Mouse (Mus musculus) embryonic facial prominence, embryonic 14.5 days (tissue): ENCODE results near the gene Ttc17. TPM values are rescaled to one million over a fixed set of nuclear protein-coding genes. Genes with fewer than 3 reads are reported as not detected.
A peak's percentile ranks its signal among the peaks of the same experiment; 100 is the strongest.

Experiments used
- ATAC-seq: fragments of 200-750 bp; cut with Nextera tagmentation; 2 replicates; pipeline ENCODE4 v1.8.0; 2017; ENCODE audit warnings: low read depth, moderate number of reproducible peaks, moderate TSS enrichment
- DNase-seq: peaks from one replicate; pipeline ENCODE4 v3.0.0-alpha.2; 2015; ENCODE audit warnings: low spot score
- H3K27ac ChIP-seq: fragments of 300-500 bp; sonication (generic); replicated peaks from 2 replicates; pipeline ENCODE4 v1.5.1; 2014; ENCODE audit warnings: low read depth, mild to moderate bottlenecking, low read length, moderate library complexity
- H3K27me3 ChIP-seq: fragments of 300-500 bp; sonication (generic); replicated peaks from 2 replicates; pipeline ENCODE4 v1.6.1; 2014; ENCODE audit warnings: low read length; ENCODE audit not compliant: control insufficient read depth, insufficient read depth
- H3K36me3 ChIP-seq: fragments of 300-500 bp; sonication (generic); 2 replicates; pipeline ENCODE4 v1.6.1; 2014; ENCODE audit warnings: low read length, mixed read lengths; ENCODE audit not compliant: control insufficient read depth, insufficient read depth
- H3K4me1 ChIP-seq: fragments of 300-500 bp; sonication (generic); 2 replicates; pipeline ENCODE4 v1.6.1; 2014; ENCODE audit warnings: antibody characterized with exemption, low read length; ENCODE audit not compliant: control insufficient read depth, insufficient read depth
- H3K4me2 ChIP-seq: fragments of 300-500 bp; sonication (generic); 2 replicates; pipeline ENCODE4 v1.6.1; 2014; ENCODE audit warnings: low read depth, mild to moderate bottlenecking, low read length, moderate library complexity, mixed read lengths
- H3K4me3 ChIP-seq: fragments of 300-500 bp; sonication (generic); 2 replicates; pipeline ENCODE4 v1.5.1; 2014; ENCODE audit warnings: low read depth, mild to moderate bottlenecking, low read length
- H3K9ac ChIP-seq: fragments of 300-500 bp; sonication (generic); 2 replicates; pipeline ENCODE4 v1.6.1; 2014; ENCODE audit warnings: low read depth, mild to moderate bottlenecking, low read length, moderate library complexity, mixed read lengths
- H3K9me3 ChIP-seq: fragments of 300-500 bp; sonication (generic); 2 replicates; pipeline ENCODE4 v1.6.1; 2016; ENCODE audit warnings: low read length; ENCODE audit not compliant: control insufficient read depth
- WGBS: fragments of 180-500 bp; shearing (Covaris S2); extraction: QIAGEN DNeasy Blood & Tissue Kit; methylation state at CpG from one replicate; pipeline ENCODE4 v1.1.7; 2014; 5-methylcytosine and 5-hydroxymethylcytosine counted together
- microRNA counts: library from miRNA; unstranded; fragments of <30 nt; microRNA quantifications from one replicate; lab custom pipeline; 2017
- microRNA-seq: library from miRNA; unstranded; fragments of <30 nt; microRNA quantifications from one replicate; pipeline ENCODE4, GENCODE M21; 2016; ENCODE audit warnings: borderline number of aligned reads
- polyA plus RNA-seq: library from polyadenylated mRNA; unstranded; fragments of >200 nt; fragmentation: Nextera tagmentation; extraction: Ambion mirVana; gene quantifications from 2 replicates; pipeline ENCODE4 v1.2.1, GENCODE M21; 2014

Ttc17 gene
- polyA plus RNA-seq, 1 experiment from 2014 or later = 17.8 TPM

- H3K27me3 ChIP-seq = peaks cover 10% of the 10 kb centered on the region; the same call in 1 of the 2 replicates
- WGBS = 4% methylated on average over 16 of the region's 16 CpGs
- no peaks in the 10 kb centered on the region for H3K9me3 ChIP-seq
- H3K36me3 ChIP-seq = no peaks in the 10 kb centered on the region
- H3K4me3 ChIP-seq = peak overlapping the region; percentile 32
- H3K27ac ChIP-seq = no peak overlapping the region; the same call in 1 of the 2 replicates
- H3K4me1 ChIP-seq = peaks cover 28% of the 10 kb centered on the region
- peak overlapping the region; percentile 30 for H3K9ac ChIP-seq
- DNase-seq (peak; percentile 79), ATAC-seq (peak; percentile 74)
- peak overlapping the region; percentile 68 for H3K4me2 ChIP-seq
Observed at GRCm38 (mm10) chr2:94265221-94266191, 141.0 kb downstream of the Ttc17 start.

GRCm38 (mm10) chr2:94264631-94265098 lies 141.8 kb downstream of the Ttc17 start:
- Histone ChIP-seq H3K9ac (0 out of 2 replicates have a peak overlapping the region, but pooled peaks have one; percentile 30), H3K27me3 (peaks cover 10% of the 10 kb centered on the region; the same call in 1 of the 2 replicates), H3K4me3 (peak overlapping the region; percentile 32), H3K4me1 (peaks cover 28% of the 10 kb centered on the region), H3K36me3 (no peaks in the 10 kb centered on the region), H3K27ac (no peak overlapping the region; the same call in 1 of the 2 replicates), H3K9me3 (no peaks in the 10 kb centered on the region), H3K4me2 (peak overlapping the region; percentile 68)
- DNase-seq = no peak
- under 1% methylated on average over 11 of the region's 12 CpGs for WGBS
- peak; percentile 22; the same call in 1 of the 2 replicates for ATAC-seq

- H3K4me3 ChIP-seq = peak overlapping the region; percentile 32
- H3K27me3 ChIP-seq = peaks cover 10% of the 10 kb centered on the region; the same call in 1 of the 2 replicates
Observed at GRCm38 (mm10) chr2:94264006-94264405, 142.5 kb downstream of the Ttc17 start.

GRCm38 (mm10) chr2:94263530-94263937 lies 143.0 kb downstream of the Ttc17 start:
- peaks cover 10% of the 10 kb centered on the region; the same call in 1 of the 2 replicates for H3K27me3 ChIP-seq
- peak overlapping the region; percentile 32 for H3K4me3 ChIP-seq
- no peak for ATAC-seq
- H3K4me1 ChIP-seq = peaks cover 28% of the 10 kb centered on the region
- peak; percentile 57 for DNase-seq
- 3% methylated on average over 13 of the region's 14 CpGs for WGBS
- no peak overlapping the region for H3K27ac ChIP-seq
- no peaks in the 10 kb centered on the region for H3K36me3 ChIP-seq
- H3K9me3 ChIP-seq = no peaks in the 10 kb centered on the region
- H3K4me2 ChIP-seq = peak overlapping the region; percentile 68
- peak overlapping the region; percentile 41; the same call in 1 of the 2 replicates for H3K9ac ChIP-seq

More at GRCm38 (mm10) chr2:94264006-94264405, 142.5 kb downstream of the Ttc17 start:
- ATAC-seq (no peak), DNase-seq (no peak)
- H3K9me3 ChIP-seq = no peaks in the 10 kb centered on the region
- H3K36me3 ChIP-seq = no peaks in the 10 kb centered on the region
- H3K4me2 ChIP-seq = peak overlapping the region; percentile 68
- no peak overlapping the region for H3K9ac ChIP-seq
- H3K4me1 ChIP-seq = peaks cover 28% of the 10 kb centered on the region
- H3K27ac ChIP-seq = no peak overlapping the region
- 0% methylated on average over 2 of the region's 2 CpGs for WGBS

GRCm38 (mm10) chr2:94262917-94263529 lies 143.5 kb downstream of the Ttc17 start:
- Histone ChIP-seq H3K9me3 (no peaks in the 10 kb centered on the region), H3K27me3 (peaks cover 10% of the 10 kb centered on the region; the same call in 1 of the 2 replicates), H3K4me3 (peak overlapping the region; percentile 30), H3K36me3 (no peaks in the 10 kb centered on the region), H3K27ac (no peak overlapping the region), H3K4me1 (peaks cover 28% of the 10 kb centered on the region), H3K9ac (peak overlapping the region; percentile 41; the same call in 1 of the 2 replicates), H3K4me2 (peak overlapping the region; percentile 68)
- WGBS = 7% methylated on average over 8 of the region's 13 CpGs
- ATAC-seq = no peak
- no peak for DNase-seq

- Histone ChIP-seq H3K4me3 (no peak overlapping the region), H3K27ac (no peak overlapping the region), H3K9me3 (no peaks in the 10 kb centered on the region), H3K4me1 (no peaks in the 10 kb centered on the region), H3K4me2 (no peak overlapping the region), H3K27me3 (0 out of 2 replicates have a peak, but pooled peaks cover 6% of the 10 kb centered on the region), H3K36me3 (no peaks in the 10 kb centered on the region), H3K9ac (no peak overlapping the region)
- ATAC-seq (no peak), DNase-seq (no peak)
- WGBS = 30% methylated on average over 3 of the region's 3 CpGs
Observed at GRCm38 (mm10) chr2:94254102-94254501, 152.4 kb downstream of the Ttc17 start.

MicroRNA genes within 50 kb of the gene (microRNA counts, 519-probe panel; counts per million panel counts)
- microRNA mmu-miR-670 (lab: Ali Mortazavi, UCI) = 2,241 counts per million, percentile 32 among the panel's probes with 10 or more counts

Small RNAs within 50 kb of the gene (microRNA-seq; reads per million reads assigned to microRNA genes)
- 4.6 reads per million, percentile 21 among the genes with 10 or more reads in this experiment for gene Mir670

Other genes with a start within 250 kb of the Ttc17 start
- 104 and 114 TPM in 2 replicates for gene Hsd17b12, start 248.7 kb downstream of the Ttc17 start, polyA plus RNA-seq
- gene Api5, start 31.4 kb upstream of the Ttc17 start, polyA plus RNA-seq = 139 and 150 TPM in 2 replicates